Mouse (Mus musculus) naive thymus-derived CD4-positive, alpha-beta T cell, adult 2 months (primary cell): Measurements from ENCODE around the gene Pabpc4.
"Not testable (repeated sequence)": the region's sequence is repeated elsewhere in the genome, so short reads cannot be mapped to it uniquely, and the experiment has no call there.

Experiments
- DNase-seq: peaks from one replicate; pipeline ENCODE4 v3.0.0-alpha.2; 2011; ENCODE audit warnings: low read depth

The Pabpc4 gene

GRCm38 (mm10) chr4:123297195-123297960 is 35.2 kb downstream of the Pabpc4 start:
- no peak for DNase-seq

- DNase-seq = no peak
Observed at GRCm38 (mm10) chr4:123298226-123298625, 36.1 kb downstream of the Pabpc4 start.

- DNase-seq = no peak
Observed at GRCm38 (mm10) chr4:123298980-123299670, 37.0 kb downstream of the Pabpc4 start.

GRCm38 (mm10) chr4:123305789-123306188 is 43.6 kb downstream of the Pabpc4 start:
- peak; percentile 71 for DNase-seq

GRCm38 (mm10) chr4:123306999-123307398 is 44.8 kb downstream of the Pabpc4 start:
- DNase-seq = no peak

- DNase-seq = no peak
Observed at GRCm38 (mm10) chr4:123308292-123308691, 46.1 kb downstream of the Pabpc4 start.

- no peak for DNase-seq
Observed at GRCm38 (mm10) chr4:123311845-123312244, 49.7 kb downstream of the Pabpc4 start.

- DNase-seq = no peak
Observed at GRCm38 (mm10) chr4:123313010-123313409, 50.9 kb downstream of the Pabpc4 start.

GRCm38 (mm10) chr4:123314497-123314896 is 52.3 kb downstream of the Pabpc4 start:
- no peak for DNase-seq

- not testable (repeated sequence) for DNase-seq
Observed at GRCm38 (mm10) chr4:123322910-123323309, 60.8 kb downstream of the Pabpc4 start.

- DNase-seq = no peak
Observed at GRCm38 (mm10) chr4:123323534-123323933, 61.4 kb downstream of the Pabpc4 start, which contains the start of gene Oxct2a. TSS of gene Oxct2a (minus strand) at chr4:123323634.

GRCm38 (mm10) chr4:123326087-123326486 is 63.9 kb downstream of the Pabpc4 start:
- DNase-seq = no peak

- DNase-seq = no peak
Observed at GRCm38 (mm10) chr4:123327630-123328029, 65.5 kb downstream of the Pabpc4 start.

- no peak for DNase-seq
Observed at GRCm38 (mm10) chr4:123328946-123329345, 66.8 kb downstream of the Pabpc4 start.

- no peak for DNase-seq
Observed at GRCm38 (mm10) chr4:123331326-123331725, 69.2 kb downstream of the Pabpc4 start.

- DNase-seq = not testable (repeated sequence)
Observed at GRCm38 (mm10) chr4:123331961-123332360, 69.8 kb downstream of the Pabpc4 start.

- DNase-seq = no peak
Observed at GRCm38 (mm10) chr4:123333151-123333550, 71.0 kb downstream of the Pabpc4 start.

GRCm38 (mm10) chr4:123334177-123334576 is 72.0 kb downstream of the Pabpc4 start:
- no peak for DNase-seq

- DNase-seq = not testable (repeated sequence)
Observed at GRCm38 (mm10) chr4:123335244-123335643, 73.1 kb downstream of the Pabpc4 start.

GRCm38 (mm10) chr4:123335796-123336585 is 73.8 kb downstream of the Pabpc4 start:
- no peak for DNase-seq

GRCm38 (mm10) chr4:123337693-123338092 is 75.5 kb downstream of the Pabpc4 start:
- DNase-seq = no peak

- no peak for DNase-seq
Observed at GRCm38 (mm10) chr4:123340232-123340631, 78.1 kb downstream of the Pabpc4 start.
